Mouse (Mus musculus): ENCODE measurements at regions not wholly inside any gene's neighbourhood (a gene's known extent, or its start where the extent isn't known, plus 50 kb on each side); places are given as distances from the start of the nearest gene placed in this dataset.

DNA sequence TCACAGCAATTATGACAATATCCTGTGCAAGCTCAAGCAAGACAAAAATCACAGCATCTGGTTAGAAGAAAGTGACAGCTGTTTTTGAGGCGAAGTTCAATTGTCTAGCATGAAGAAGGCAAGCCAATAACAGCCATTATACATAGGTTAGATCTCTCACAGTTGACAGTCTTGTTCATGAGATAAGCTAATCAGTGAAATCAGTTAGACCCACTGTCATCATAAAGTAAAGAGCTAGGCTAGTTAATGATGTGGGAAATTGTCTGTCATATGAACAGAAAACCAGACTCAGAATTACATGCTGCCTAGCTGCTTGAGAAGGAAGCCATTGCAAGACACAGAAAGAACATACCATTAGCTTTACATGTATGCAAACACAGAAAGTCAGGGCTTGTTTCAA lies 470.2 kb upstream of the 5930422O12Rik start:
- H3K9ac ChIP-seq (ENCODE audit: low read length): no peak overlapping the region
- no peaks in the 10 kb centered on the region for H3K9me3 ChIP-seq (ENCODE audit: control insufficient read depth, low read length)
- H3K27me3 ChIP-seq (ENCODE audit: control insufficient read depth, insufficient read depth, low read length): no peaks in the 10 kb centered on the region
- DNase-seq (ENCODE audit: low spot score) (no peak), ATAC-seq (ENCODE audit: low FRiP score, low TSS enrichment) (no peak)
- no peak overlapping the region for H3K4me2 ChIP-seq (replicated peaks; ENCODE audit: low read depth)
- 79% methylated on average over 1 of the region's 1 CpGs for WGBS
- H3K4me1 ChIP-seq (replicated peaks; ENCODE audit: control insufficient read depth, insufficient read depth): no peaks in the 10 kb centered on the region
- no peaks in the 10 kb centered on the region for H3K36me3 ChIP-seq (ENCODE audit: control insufficient read depth, insufficient read depth, low read length)
- no peak overlapping the region for H3K27ac ChIP-seq (replicated peaks)
- no peak for TF ChIP-seq CTCF (IDR thresholded peaks at IDR 0.05; ENCODE audit: low read depth)
- TF ChIP-seq EP300 (optimal IDR thresholded peaks at IDR 0.05): no peak
- H3K4me3 ChIP-seq (ENCODE audit: low read depth, low read length): no peak overlapping the region

DNA sequence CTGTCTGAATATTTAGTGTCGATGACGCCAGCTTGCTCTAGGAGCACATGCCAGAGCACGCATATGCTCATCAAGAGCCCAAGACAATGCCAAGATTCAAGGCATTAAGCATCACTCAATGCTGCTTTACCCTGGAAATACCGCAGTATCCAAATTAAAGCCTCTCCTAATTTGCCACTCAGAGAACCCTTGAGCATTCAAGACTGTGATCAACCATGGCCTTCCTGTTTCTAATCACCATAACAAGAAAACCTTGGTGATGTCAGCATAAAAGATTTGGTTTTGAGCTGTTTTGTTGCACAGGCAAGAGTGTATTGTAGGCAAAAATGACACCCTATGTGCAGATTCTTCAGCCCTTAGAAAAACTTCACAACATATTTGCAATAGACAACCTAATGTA lies 469.7 kb upstream of the 5930422O12Rik start:
- Histone ChIP-seq H3K4me1 (replicated peaks; ENCODE audit: control insufficient read depth, insufficient read depth) (no peaks in the 10 kb centered on the region), H3K4me3 (ENCODE audit: low read depth, low read length) (no peak overlapping the region), H3K27ac (replicated peaks) (no peak overlapping the region), H3K4me2 (replicated peaks; ENCODE audit: low read depth) (no peak overlapping the region), H3K9ac (ENCODE audit: low read length) (no peak overlapping the region), H3K9me3 (ENCODE audit: control insufficient read depth, low read length) (no peaks in the 10 kb centered on the region), H3K27me3 (ENCODE audit: control insufficient read depth, insufficient read depth, low read length) (no peaks in the 10 kb centered on the region), H3K36me3 (ENCODE audit: control insufficient read depth, insufficient read depth, low read length) (no peaks in the 10 kb centered on the region)
- WGBS: 86% methylated on average over 4 of the region's 4 CpGs
- ATAC-seq (ENCODE audit: low FRiP score, low TSS enrichment) (no peak), DNase-seq (ENCODE audit: low spot score) (no peak)
- TF ChIP-seq CTCF (IDR thresholded peaks at IDR 0.05; ENCODE audit: low read depth) (no peak), EP300 (optimal IDR thresholded peaks at IDR 0.05) (no peak)

DNA sequence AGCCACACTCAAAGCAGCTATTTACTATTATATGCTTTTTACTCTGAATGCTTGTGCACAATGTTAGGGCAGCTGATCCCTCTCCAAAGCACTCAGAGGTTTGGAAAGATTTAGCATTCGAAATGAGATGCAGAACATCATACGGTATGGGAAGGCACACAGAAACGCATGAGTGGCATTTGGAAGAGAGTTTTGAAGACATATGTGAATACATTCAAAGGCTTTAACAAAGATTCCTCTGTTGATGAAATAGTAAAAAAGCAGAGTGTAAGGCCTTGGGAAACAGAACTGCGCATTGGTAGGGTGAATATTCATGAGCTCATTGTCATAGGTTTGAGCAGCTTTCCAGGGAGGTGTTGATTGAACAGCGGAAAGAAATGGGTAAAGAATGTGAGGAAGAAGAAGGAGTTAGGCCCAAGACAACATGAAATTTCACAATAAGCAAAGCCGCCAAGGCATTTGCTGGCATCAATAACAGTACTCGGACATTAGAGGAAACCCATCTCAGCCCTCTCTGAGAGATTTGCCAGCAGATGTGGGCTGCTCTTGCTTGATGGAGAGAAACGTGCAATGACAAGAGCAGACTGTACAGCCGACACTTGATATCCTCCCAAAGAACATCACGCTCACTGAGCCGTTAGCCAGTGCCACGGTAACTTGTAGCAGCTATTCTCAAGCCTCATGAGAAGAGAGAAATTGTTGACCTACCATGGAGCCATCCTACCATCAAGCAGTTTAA lies 469.0 kb upstream of the 5930422O12Rik start:
- H3K36me3 ChIP-seq (ENCODE audit: control insufficient read depth, insufficient read depth, low read length): no peaks in the 10 kb centered on the region
- no peaks in the 10 kb centered on the region for H3K4me1 ChIP-seq (replicated peaks; ENCODE audit: control insufficient read depth, insufficient read depth)
- H3K9me3 ChIP-seq (ENCODE audit: control insufficient read depth, low read length): no peaks in the 10 kb centered on the region
- H3K4me2 ChIP-seq (replicated peaks; ENCODE audit: low read depth): no peak overlapping the region
- H3K27me3 ChIP-seq (ENCODE audit: control insufficient read depth, insufficient read depth, low read length): no peaks in the 10 kb centered on the region
- no peak for DNase-seq (ENCODE audit: low spot score)
- H3K27ac ChIP-seq (replicated peaks): no peak overlapping the region
- no peak overlapping the region for H3K4me3 ChIP-seq (ENCODE audit: low read depth, low read length)
- no peak overlapping the region for H3K9ac ChIP-seq (ENCODE audit: low read length)
- no peak for ATAC-seq (ENCODE audit: low FRiP score, low TSS enrichment)
- 94% methylated on average over 12 of the region's 12 CpGs for WGBS
- TF ChIP-seq EP300 (optimal IDR thresholded peaks at IDR 0.05) (no peak), CTCF (IDR thresholded peaks at IDR 0.05; ENCODE audit: low read depth) (no peak)

DNA sequence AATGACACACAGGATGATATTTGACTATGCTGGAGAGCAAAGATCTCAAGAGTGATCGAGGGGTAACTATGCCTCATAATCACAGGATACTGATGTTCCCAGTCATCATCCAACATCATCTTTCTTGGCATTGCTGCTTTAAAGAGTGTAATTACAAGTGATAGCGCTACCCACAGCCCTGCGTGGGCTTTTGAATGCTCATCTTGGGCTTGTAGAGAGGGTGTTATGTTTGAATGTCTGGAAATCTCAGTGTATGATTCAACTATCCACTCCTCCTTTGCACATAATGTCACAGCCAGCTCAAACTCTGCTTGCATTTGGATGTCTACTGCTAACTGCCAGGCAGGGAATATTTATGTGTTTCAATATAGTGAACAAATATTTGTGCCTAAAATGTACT lies 438.3 kb upstream of the 5930422O12Rik start:
- Histone ChIP-seq H3K9me3 (ENCODE audit: control insufficient read depth, low read length) (no peaks in the 10 kb centered on the region), H3K27me3 (ENCODE audit: control insufficient read depth, insufficient read depth, low read length) (no peaks in the 10 kb centered on the region), H3K4me2 (replicated peaks; ENCODE audit: low read depth) (no peak overlapping the region), H3K9ac (ENCODE audit: low read length) (no peak overlapping the region), H3K4me1 (replicated peaks; ENCODE audit: control insufficient read depth, insufficient read depth) (no peaks in the 10 kb centered on the region), H3K27ac (replicated peaks) (no peak overlapping the region), H3K4me3 (ENCODE audit: low read depth, low read length) (no peak overlapping the region), H3K36me3 (ENCODE audit: control insufficient read depth, insufficient read depth, low read length) (no peaks in the 10 kb centered on the region)
- ATAC-seq (ENCODE audit: low FRiP score, low TSS enrichment) (no peak), DNase-seq (ENCODE audit: low spot score) (no peak)
- 86% methylated on average over 3 of the region's 3 CpGs for WGBS
- TF ChIP-seq EP300 (optimal IDR thresholded peaks at IDR 0.05): no peak
- no peak for TF ChIP-seq CTCF (IDR thresholded peaks at IDR 0.05; ENCODE audit: low read depth)

DNA sequence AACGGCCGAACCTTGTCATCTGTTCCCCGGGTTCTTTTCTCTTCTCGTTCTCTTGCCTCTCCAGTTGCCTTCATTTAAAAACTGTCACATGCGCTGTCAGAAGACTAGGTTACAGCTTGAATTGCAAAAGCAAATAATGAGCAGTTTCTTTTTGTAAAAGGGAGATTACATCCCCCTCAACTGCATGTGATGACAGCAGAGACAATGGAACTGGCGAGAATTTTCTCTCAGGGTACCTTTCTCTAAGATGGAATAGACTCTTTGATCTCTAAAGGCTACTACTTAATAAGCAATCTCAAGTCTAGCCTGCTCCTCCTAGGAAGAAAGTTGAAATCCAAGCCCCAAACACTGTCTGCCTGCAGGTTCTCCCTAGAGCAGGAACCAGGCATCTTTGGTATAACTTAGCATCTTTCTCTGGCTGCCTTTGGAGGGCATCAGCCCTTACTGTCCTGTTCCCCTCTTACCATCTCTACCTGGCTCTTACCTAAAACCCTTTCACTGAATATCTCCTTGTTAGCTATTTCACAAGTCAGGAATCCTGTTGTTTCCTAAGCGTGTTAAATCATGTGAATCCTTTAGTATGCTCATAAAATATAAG lies 424.4 kb upstream of the 5930422O12Rik start:
- WGBS: 57% methylated on average over 7 of the region's 7 CpGs
- Histone ChIP-seq H3K27me3 (ENCODE audit: control insufficient read depth, insufficient read depth, low read length) (no peaks in the 10 kb centered on the region), H3K36me3 (ENCODE audit: control insufficient read depth, insufficient read depth, low read length) (no peaks in the 10 kb centered on the region), H3K4me2 (replicated peaks; ENCODE audit: low read depth) (no peak overlapping the region), H3K9me3 (ENCODE audit: control insufficient read depth, low read length) (no peaks in the 10 kb centered on the region), H3K27ac (replicated peaks) (no peak overlapping the region), H3K4me3 (ENCODE audit: low read depth, low read length) (no peak overlapping the region), H3K9ac (ENCODE audit: low read length) (no peak overlapping the region), H3K4me1 (replicated peaks; ENCODE audit: control insufficient read depth, insufficient read depth) (no peaks in the 10 kb centered on the region)
- ATAC-seq (ENCODE audit: low FRiP score, low TSS enrichment): no peak
- no peak for DNase-seq (ENCODE audit: low spot score)
- TF ChIP-seq EP300 (optimal IDR thresholded peaks at IDR 0.05): no peak
- TF ChIP-seq CTCF (IDR thresholded peaks at IDR 0.05; ENCODE audit: low read depth): no peak

DNA sequence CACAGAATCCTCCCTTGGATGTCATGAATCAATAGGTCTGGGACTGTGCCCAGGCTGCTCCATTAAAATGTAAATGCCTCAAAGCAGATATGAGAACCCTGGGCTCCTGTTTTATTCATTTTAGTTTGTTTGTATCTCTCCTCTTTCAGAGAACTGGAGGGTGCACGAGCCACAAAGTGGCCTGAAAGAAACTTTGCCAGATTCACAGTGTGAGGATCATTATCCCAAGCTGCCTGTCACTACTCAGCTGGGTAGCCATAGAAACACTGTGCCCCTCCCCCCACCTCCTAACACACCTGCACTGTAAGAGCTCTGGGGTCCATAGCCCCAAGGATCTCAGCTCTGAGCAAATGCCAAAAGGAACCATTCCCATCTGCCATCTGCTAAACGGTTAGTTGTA lies 423.9 kb upstream of the 5930422O12Rik start:
- WGBS: 42% methylated on average over 2 of the region's 2 CpGs
- Histone ChIP-seq H3K4me1 (replicated peaks; ENCODE audit: control insufficient read depth, insufficient read depth) (no peaks in the 10 kb centered on the region), H3K9me3 (ENCODE audit: control insufficient read depth, low read length) (no peaks in the 10 kb centered on the region)

More for the DNA sequence above, 423.9 kb upstream of the 5930422O12Rik start:
- no peaks in the 10 kb centered on the region for H3K36me3 ChIP-seq (ENCODE audit: control insufficient read depth, insufficient read depth, low read length)
- H3K9ac ChIP-seq (ENCODE audit: low read length): no peak overlapping the region
- no peak for ATAC-seq (ENCODE audit: low FRiP score, low TSS enrichment)
- H3K4me3 ChIP-seq (ENCODE audit: low read depth, low read length): no peak overlapping the region
- H3K27me3 ChIP-seq (ENCODE audit: control insufficient read depth, insufficient read depth, low read length): no peaks in the 10 kb centered on the region
- no peak for DNase-seq (ENCODE audit: low spot score)
- no peak for TF ChIP-seq EP300 (optimal IDR thresholded peaks at IDR 0.05)
- no peak for TF ChIP-seq CTCF (IDR thresholded peaks at IDR 0.05; ENCODE audit: low read depth)
- H3K4me2 ChIP-seq (replicated peaks; ENCODE audit: low read depth): no peak overlapping the region
- no peak overlapping the region for H3K27ac ChIP-seq (replicated peaks)

All from stomach, postnatal 0 days (tissue).